Mouse (Mus musculus) stomach, postnatal 0 days (tissue): Measurements from ENCODE around the gene Rab3d.

Source experiments
- CTCF ChIP-seq: IDR thresholded peaks from 2 replicates; pipeline ENCODE4 v1.5.1; 2016; ENCODE audit warnings: antibody characterized with exemption, low read depth, mild to moderate bottlenecking, moderate library complexity
- EP300 ChIP-seq: optimal IDR thresholded peaks from 2 replicates; pipeline ENCODE3; 2016; ENCODE audit warnings: antibody characterized with exemption

DNA sequence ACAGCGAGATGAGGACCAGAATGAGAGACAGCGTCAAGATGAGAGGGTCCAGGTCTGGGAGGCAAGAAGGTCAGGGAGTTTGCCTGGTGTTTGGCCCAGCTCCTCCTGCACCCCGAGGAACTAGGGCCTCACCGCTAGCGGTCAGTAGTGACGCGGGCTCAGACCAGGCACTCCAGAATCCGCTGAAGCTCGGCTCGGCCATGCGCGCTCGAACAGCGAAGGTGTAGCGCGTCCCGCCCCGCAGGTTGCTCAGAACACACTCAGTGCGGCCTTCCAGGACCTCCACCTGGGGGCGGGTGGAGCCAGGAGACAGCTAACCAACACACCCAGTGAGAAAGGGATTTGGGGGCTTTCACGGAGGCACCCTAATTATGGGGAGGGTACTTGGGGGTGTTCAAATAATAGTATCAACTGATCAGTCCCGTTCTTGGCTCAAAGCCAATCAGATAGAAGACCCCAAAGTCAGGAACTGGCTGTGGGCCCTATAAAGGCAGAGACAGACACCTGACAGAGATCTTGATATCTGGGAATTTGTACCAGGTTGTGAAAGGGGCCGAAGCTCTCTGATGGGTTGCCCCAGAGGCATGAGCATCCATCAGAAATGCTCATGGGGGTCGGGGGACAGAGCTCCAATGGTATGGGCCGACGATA lies 42.7 kb upstream of the Rab3d start:
- TF ChIP-seq EP300 (no peak), CTCF (peak; percentile 54)
